Mouse (Mus musculus): ENCODE results near the gene Lnp1. TPM values are rescaled to one million over a fixed set of nuclear protein-coding genes. Genes with fewer than 3 reads are reported as not detected.
A peak's percentile ranks its signal among the peaks of the same experiment; 100 is the strongest.

Gene Lnp1
- polyA plus RNA-seq, 1 experiment = not detected

DNA sequence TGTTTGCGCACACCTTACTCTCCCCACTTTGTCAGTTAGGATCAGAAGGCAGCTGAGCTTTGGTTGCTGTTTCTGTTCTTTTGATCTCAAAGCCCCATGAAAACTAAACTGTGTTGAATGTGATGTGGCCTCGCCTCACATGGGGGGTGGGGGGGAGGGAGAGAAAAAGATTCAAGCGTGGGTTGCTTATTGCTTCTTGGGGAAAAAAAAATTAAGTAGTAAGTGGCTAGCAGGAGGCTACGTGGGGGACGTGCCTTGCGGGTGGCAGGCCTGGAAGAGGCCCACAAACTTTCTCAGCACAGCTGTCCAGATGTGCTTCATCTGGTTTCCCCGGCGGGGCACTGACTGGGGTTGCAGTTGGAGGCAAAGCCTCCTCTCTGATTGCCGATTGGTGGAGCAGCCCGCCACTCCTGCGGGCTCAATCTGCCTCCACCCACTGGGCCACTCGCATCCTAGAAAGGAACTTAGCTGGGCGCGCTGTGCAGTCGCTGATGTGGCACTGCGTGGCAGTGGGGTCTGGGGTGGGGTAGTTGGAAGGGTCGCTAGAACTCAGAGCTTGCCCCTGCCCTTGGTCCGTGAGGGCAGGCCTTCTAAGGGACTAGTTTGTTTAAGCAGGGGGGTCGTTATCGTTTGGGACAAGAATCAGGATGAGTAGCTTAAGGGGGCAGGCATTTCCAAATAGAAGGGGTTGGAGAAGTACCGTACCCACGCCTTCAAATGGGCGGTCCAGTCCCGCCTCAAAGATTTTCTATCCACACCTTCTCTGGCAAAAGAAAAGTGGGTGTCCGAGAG lies 41.8 kb downstream of the Lnp1 start, which contains the start of gene Tmem45a:
Tmem45a (minus strand) TSS at position 343 of the 792 bp plus-strand sequence.
- no peaks in the 10 kb centered on the region for H3K27me3 ChIP-seq (ENCODE audit: control insufficient read depth, insufficient read depth, insufficient read length)
- no peaks in the 10 kb centered on the region for H3K36me3 ChIP-seq (ENCODE audit: control insufficient read depth, insufficient read depth)
- H3K4me3 ChIP-seq = no peak within 1 kb of the TSS
- H3K79me2 ChIP-seq (ENCODE audit: control insufficient read depth, insufficient read depth) = no peaks in the 10 kb centered on the region
- peak within 1 kb of the TSS; percentile 58 for H3K4me2 ChIP-seq (ENCODE audit: low read depth)
- TF ChIP-seq USF1 (IDR thresholded peaks at IDR 0.05; ENCODE audit: low read depth) = no peak
- no peak for TF ChIP-seq MYOG (IDR thresholded peaks at IDR 0.05; ENCODE audit: control insufficient read depth in 1 of 3, insufficient read depth in 1 of 3, insufficient read length in 2 of 3, low read depth in 2 of 3)
- TF ChIP-seq REST (IDR thresholded peaks at IDR 0.05; ENCODE audit: insufficient read depth, insufficient read length) = no peak
- peak; percentile 23 for TF ChIP-seq POLR2A (IDR thresholded peaks at IDR 0.05; ENCODE audit: insufficient read length, low read depth)
- no peak within 1 kb of the TSS for H3ac ChIP-seq (ENCODE audit: control insufficient read depth, insufficient read length)

DNA sequence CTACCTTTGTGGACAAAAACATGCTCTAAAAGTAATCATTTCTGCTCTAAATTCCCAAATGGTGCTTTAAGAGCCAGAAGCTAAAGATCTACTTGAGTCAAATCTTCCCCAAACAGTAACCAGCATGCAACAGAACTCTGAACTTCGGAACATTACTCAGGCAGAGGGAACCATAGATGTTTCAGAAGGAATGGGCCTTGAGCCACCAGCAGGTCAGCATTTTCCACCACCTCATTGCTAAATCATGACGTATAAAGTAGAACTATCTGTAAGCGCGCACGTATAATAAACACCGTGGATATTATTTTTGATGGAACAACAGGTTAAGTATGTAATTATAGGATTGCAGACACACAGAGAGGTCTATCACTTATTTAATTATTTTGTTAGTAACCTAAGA lies 43.0 kb downstream of the Lnp1 start:
- H3K36me3 ChIP-seq (ENCODE audit: control insufficient read depth, insufficient read depth) = no peaks in the 10 kb centered on the region
- H3K27me3 ChIP-seq (ENCODE audit: control insufficient read depth, insufficient read depth, insufficient read length) = no peaks in the 10 kb centered on the region
- H3ac ChIP-seq (ENCODE audit: control insufficient read depth, insufficient read length) = no peak overlapping the region
- H3K79me2 ChIP-seq (ENCODE audit: control insufficient read depth, insufficient read depth) = no peaks in the 10 kb centered on the region
- no peak overlapping the region for H3K4me2 ChIP-seq (ENCODE audit: low read depth)
- no peak overlapping the region for H3K4me3 ChIP-seq
- TF ChIP-seq E2F4 (IDR thresholded peaks at IDR 0.05; ENCODE audit: insufficient read depth) (no peak), TCF12 (IDR thresholded peaks at IDR 0.05; ENCODE audit: insufficient read depth, poor library complexity, severe bottlenecking) (no peak), TCF3 (IDR thresholded peaks at IDR 0.05; ENCODE audit: insufficient read length, low read depth) (no peak), MYOG (IDR thresholded peaks at IDR 0.05; ENCODE audit: control insufficient read depth in 1 of 3, insufficient read depth in 1 of 3, insufficient read length in 2 of 3, low read depth in 2 of 3) (no peak), SRF (IDR thresholded peaks at IDR 0.05; ENCODE audit: control insufficient read depth, insufficient read length, low read depth) (no peak), REST (IDR thresholded peaks at IDR 0.05; ENCODE audit: insufficient read depth, insufficient read length) (no peak), MYOD1 (IDR thresholded peaks at IDR 0.05; ENCODE audit: control insufficient read depth in 1 of 3, insufficient read length in 2 of 3, low read depth in 2 of 3) (no peak), USF1 (IDR thresholded peaks at IDR 0.05; ENCODE audit: low read depth) (no peak), POLR2A (IDR thresholded peaks at IDR 0.05; ENCODE audit: insufficient read length, low read depth) (no peak), CEBPB (IDR thresholded peaks at IDR 0.05; ENCODE audit: insufficient read depth, poor library complexity, severe bottlenecking) (no peak), MAX (IDR thresholded peaks at IDR 0.05; ENCODE audit: low read depth) (no peak), POLR2AphosphoS2 (IDR thresholded peaks at IDR 0.05; ENCODE audit: insufficient read length, low read depth) (no peak)

DNA sequence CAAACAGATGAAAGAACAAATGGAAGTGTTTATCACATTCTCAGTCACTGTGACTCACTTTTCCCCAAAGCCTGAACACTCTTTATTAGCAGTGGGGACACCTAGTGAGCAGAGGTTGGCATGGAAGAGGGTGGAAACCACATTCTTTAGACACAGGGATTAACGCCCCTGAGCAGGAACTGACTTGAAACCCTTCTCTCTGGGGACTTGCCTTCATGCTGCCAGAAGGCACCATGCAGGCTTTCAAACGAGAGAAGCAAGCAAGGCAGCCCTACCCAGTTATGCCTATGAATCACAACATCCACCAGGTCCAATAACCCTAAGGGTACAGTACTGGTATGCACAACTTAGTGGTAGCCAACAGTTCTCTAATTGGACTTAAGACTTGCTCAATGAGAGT lies 54.5 kb downstream of the Lnp1 start:
- TF ChIP-seq E2F4 (IDR thresholded peaks at IDR 0.05; ENCODE audit: insufficient read depth) = no peak
- H3K4me2 ChIP-seq (ENCODE audit: low read depth) = no peak overlapping the region
- H3K27me3 ChIP-seq (ENCODE audit: control insufficient read depth, insufficient read depth, insufficient read length) = no peaks in the 10 kb centered on the region
- no peak overlapping the region for H3ac ChIP-seq (ENCODE audit: control insufficient read depth, insufficient read length)
- no peaks in the 10 kb centered on the region for H3K79me2 ChIP-seq (ENCODE audit: control insufficient read depth, insufficient read depth)
- H3K36me3 ChIP-seq (ENCODE audit: control insufficient read depth, insufficient read depth) = no peaks in the 10 kb centered on the region
- H3K4me3 ChIP-seq = no peak overlapping the region

DNA sequence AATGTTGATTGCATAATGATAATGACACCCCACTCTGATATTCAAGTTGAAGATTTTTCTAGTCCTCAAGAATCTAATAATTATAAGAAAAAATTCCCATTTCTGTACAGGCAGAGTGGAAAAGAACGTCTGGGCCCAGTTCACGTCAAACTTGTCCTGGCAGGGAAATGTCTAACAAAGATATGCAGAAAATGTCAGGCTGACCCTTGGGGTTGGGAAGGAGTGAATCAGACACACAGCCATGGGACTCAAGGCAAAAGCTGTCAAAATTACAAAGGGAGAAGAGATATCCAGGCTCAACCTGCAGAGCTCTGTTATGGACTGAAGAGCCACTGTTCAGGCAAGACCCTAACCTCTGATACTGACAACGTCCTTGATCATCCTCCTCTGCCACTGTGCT lies 57.4 kb downstream of the Lnp1 start:
- no peak overlapping the region for H3K4me3 ChIP-seq
- H3K79me2 ChIP-seq (ENCODE audit: control insufficient read depth, insufficient read depth) = no peaks in the 10 kb centered on the region
- TF ChIP-seq REST (IDR thresholded peaks at IDR 0.05; ENCODE audit: insufficient read depth, insufficient read length) (no peak), POLR2A (IDR thresholded peaks at IDR 0.05; ENCODE audit: insufficient read length, low read depth) (no peak), MAX (IDR thresholded peaks at IDR 0.05; ENCODE audit: low read depth) (no peak), E2F4 (IDR thresholded peaks at IDR 0.05; ENCODE audit: insufficient read depth) (no peak), POLR2AphosphoS2 (IDR thresholded peaks at IDR 0.05; ENCODE audit: insufficient read length, low read depth) (no peak), MYOD1 (IDR thresholded peaks at IDR 0.05; ENCODE audit: control insufficient read depth in 1 of 3, insufficient read length in 2 of 3, low read depth in 2 of 3) (no peak), CEBPB (IDR thresholded peaks at IDR 0.05; ENCODE audit: insufficient read depth, poor library complexity, severe bottlenecking) (no peak), SRF (IDR thresholded peaks at IDR 0.05; ENCODE audit: control insufficient read depth, insufficient read length, low read depth) (no peak), TCF3 (IDR thresholded peaks at IDR 0.05; ENCODE audit: insufficient read length, low read depth) (no peak), TCF12 (IDR thresholded peaks at IDR 0.05; ENCODE audit: insufficient read depth, poor library complexity, severe bottlenecking) (no peak), USF1 (IDR thresholded peaks at IDR 0.05; ENCODE audit: low read depth) (no peak), MYOG (IDR thresholded peaks at IDR 0.05; ENCODE audit: control insufficient read depth in 1 of 3, insufficient read depth in 1 of 3, insufficient read length in 2 of 3, low read depth in 2 of 3) (no peak)
- H3K27me3 ChIP-seq (ENCODE audit: control insufficient read depth, insufficient read depth, insufficient read length) = no peaks in the 10 kb centered on the region
- H3ac ChIP-seq (ENCODE audit: control insufficient read depth, insufficient read length) = no peak overlapping the region
- H3K36me3 ChIP-seq (ENCODE audit: control insufficient read depth, insufficient read depth) = no peaks in the 10 kb centered on the region
- H3K4me2 ChIP-seq (ENCODE audit: low read depth) = no peak overlapping the region

DNA sequence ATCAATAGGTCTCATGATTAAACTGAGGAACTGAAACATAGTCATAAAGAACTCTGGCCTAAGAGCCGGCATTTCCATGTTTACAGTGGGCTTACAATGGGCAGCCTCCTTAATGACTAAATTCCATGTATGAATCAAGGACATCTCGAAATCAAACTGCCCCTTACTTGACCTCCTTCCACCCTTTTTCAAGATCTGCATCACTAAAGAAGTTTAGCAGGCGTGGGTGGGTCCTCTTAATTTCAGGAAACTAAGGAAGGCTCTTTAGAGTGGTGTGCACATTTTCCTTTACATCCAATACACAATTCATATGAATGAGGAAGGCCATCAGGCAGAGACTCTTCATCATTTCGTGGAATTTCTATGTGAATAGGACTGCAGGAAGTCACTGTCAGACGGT lies 59.5 kb downstream of the Lnp1 start:
- no peaks in the 10 kb centered on the region for H3K36me3 ChIP-seq (ENCODE audit: control insufficient read depth, insufficient read depth)
- H3K27me3 ChIP-seq (ENCODE audit: control insufficient read depth, insufficient read depth, insufficient read length) = no peaks in the 10 kb centered on the region
- TF ChIP-seq REST (IDR thresholded peaks at IDR 0.05; ENCODE audit: insufficient read depth, insufficient read length) (no peak), E2F4 (IDR thresholded peaks at IDR 0.05; ENCODE audit: insufficient read depth) (no peak), MAX (IDR thresholded peaks at IDR 0.05; ENCODE audit: low read depth) (no peak), SRF (IDR thresholded peaks at IDR 0.05; ENCODE audit: control insufficient read depth, insufficient read length, low read depth) (no peak), CEBPB (IDR thresholded peaks at IDR 0.05; ENCODE audit: insufficient read depth, poor library complexity, severe bottlenecking) (no peak), MYOD1 (IDR thresholded peaks at IDR 0.05; ENCODE audit: control insufficient read depth in 1 of 3, insufficient read length in 2 of 3, low read depth in 2 of 3) (no peak), TCF12 (IDR thresholded peaks at IDR 0.05; ENCODE audit: insufficient read depth, poor library complexity, severe bottlenecking) (no peak), POLR2A (IDR thresholded peaks at IDR 0.05; ENCODE audit: insufficient read length, low read depth) (no peak), POLR2AphosphoS2 (IDR thresholded peaks at IDR 0.05; ENCODE audit: insufficient read length, low read depth) (no peak), TCF3 (IDR thresholded peaks at IDR 0.05; ENCODE audit: insufficient read length, low read depth) (no peak), USF1 (IDR thresholded peaks at IDR 0.05; ENCODE audit: low read depth) (no peak), MYOG (IDR thresholded peaks at IDR 0.05; ENCODE audit: control insufficient read depth in 1 of 3, insufficient read depth in 1 of 3, insufficient read length in 2 of 3, low read depth in 2 of 3) (no peak)
- no peaks in the 10 kb centered on the region for H3K79me2 ChIP-seq (ENCODE audit: control insufficient read depth, insufficient read depth)
- H3K4me2 ChIP-seq (ENCODE audit: low read depth) = no peak overlapping the region
- no peak overlapping the region for H3ac ChIP-seq (ENCODE audit: control insufficient read depth, insufficient read length)
- no peak overlapping the region for H3K4me3 ChIP-seq
